In genomic region chr15:83349954-83350711, GRCm38 (mm10) we compare ENCODE assay signal across 7 mouse cellular contexts. TPM values are rescaled to one million over a fixed set of nuclear protein-coding genes. Genes with fewer than 3 reads are reported as not detected.
A peak's percentile ranks its signal among the peaks of the same experiment; 100 is the strongest.
DNase-seq lines count a peak whose midpoint lies in the region; ATAC-seq lines count a peak whose summit lies in the region.

Gene Arfgap3 (minus strand): TSS chr15:83350247.

- H3K4me2 ChIP-seq in intestine, embryonic 16.5 days (ENCODE audit: low read depth, low read length) = peak within 1 kb of the TSS; percentile 80
- H3K4me2 ChIP-seq in midbrain, embryonic 11.5 days = peak within 1 kb of the TSS; percentile 86

- H3K4me1 ChIP-seq in intestine, embryonic 16.5 days (ENCODE audit: control insufficient read depth, insufficient read depth, low read length) = peaks cover 18% of the 10 kb centered on the region; the same call in 1 of the 2 replicates
- peaks cover 6% of the 10 kb centered on the region for H3K4me1 ChIP-seq in midbrain, embryonic 11.5 days (ENCODE audit: control insufficient read depth, insufficient read depth, low read length)

- DNase-seq in adrenal gland, adult 2 months = peak; percentile 97
- DNase-seq in embryo, embryonic 11.5 days (ENCODE audit: low read depth, low spot score) = peak; percentile 90
- DNase-seq in gastrocnemius, postnatal 4 days (ENCODE audit: low spot score in 2 of 2) = peak; percentile 93 to 96
- peak; percentile 93 to 94 for DNase-seq in left cerebral cortex, postnatal 36 days (ENCODE audit: low spot score in 2 of 2)
- peak; percentile 100 for DNase-seq in midbrain, embryonic 11.5 days (ENCODE audit: low spot score, missing footprints)
- peak; percentile 93 for DNase-seq in skeletal muscle tissue, adult 2 months (ENCODE audit: low read depth, low spot score)

- peak within 1 kb of the TSS; percentile 96 for H3K27ac ChIP-seq in intestine, embryonic 16.5 days (ENCODE audit: low read length)
- no peak within 1 kb of the TSS for H3K27ac ChIP-seq in midbrain, embryonic 11.5 days (ENCODE audit: low read depth, low read length)

- H3K9ac ChIP-seq in intestine, embryonic 16.5 days (ENCODE audit: low read depth, low read length) = peak within 1 kb of the TSS; percentile 94
- peak within 1 kb of the TSS; percentile 74 for H3K9ac ChIP-seq in midbrain, embryonic 11.5 days (ENCODE audit: low read length)

- no peaks in the 10 kb centered on the region for H3K9me3 ChIP-seq in intestine, embryonic 16.5 days (ENCODE audit: control insufficient read depth, low read length)
- H3K9me3 ChIP-seq in midbrain, embryonic 11.5 days (ENCODE audit: control insufficient read depth, low read length) = no peaks in the 10 kb centered on the region

- under 1% methylated on average over 60 of the region's 60 CpGs for WGBS in intestine, embryonic 16.5 days
- under 1% methylated on average over 60 of the region's 60 CpGs for WGBS in midbrain, embryonic 11.5 days

- ATAC-seq in intestine, embryonic 16.5 days = peak; percentile 84
- peak; percentile 95 for ATAC-seq in midbrain, embryonic 11.5 days (ENCODE audit: low FRiP score)

- H3K4me3 ChIP-seq in intestine, embryonic 16.5 days (ENCODE audit: low read length) = peak within 1 kb of the TSS; percentile 87
- H3K4me3 ChIP-seq in midbrain, embryonic 11.5 days (ENCODE audit: low read depth, low read length) = peak within 1 kb of the TSS; percentile 83

- H3K36me3 ChIP-seq in intestine, embryonic 16.5 days (ENCODE audit: control insufficient read depth, insufficient read depth, low read length) = peaks cover 4% of the 10 kb centered on the region; the same call in 1 of the 2 replicates
- H3K36me3 ChIP-seq in midbrain, embryonic 11.5 days (ENCODE audit: control insufficient read depth, insufficient read depth, low read length) = no peaks in the 10 kb centered on the region

- no peaks in the 10 kb centered on the region for H3K27me3 ChIP-seq in intestine, embryonic 16.5 days (replicated peaks; ENCODE audit: control insufficient read depth, insufficient read depth, low read length)
- H3K27me3 ChIP-seq in midbrain, embryonic 11.5 days (ENCODE audit: control insufficient read depth, insufficient read depth, low read length) = no peaks in the 10 kb centered on the region

- intact Hi-C loops in left cerebral cortex, postnatal 36 days (cut with DNase I) = no loop called here

RNA-seq across cellular contexts. Expression of gene Arfgap3, which starts in this region (rescaled TPM):
- total RNA-seq in adrenal gland, adult 2 months (2021) = 10 to 100 TPM; 23.6 to 32.4 TPM
- 13.0 and 14.7 TPM in 2 replicates for polyA plus RNA-seq in adrenal gland, adult 2 months (2012; rRNA removed)
- total RNA-seq in gastrocnemius, postnatal 4 days (2021) = 10 to 100 TPM; 25.4 to 27.4 TPM
- polyA plus RNA-seq in intestine, embryonic 16.5 days (2015; fragmentation: Nextera tagmentation; extraction: Ambion mirVana) = 77.9 and 86.6 TPM in 2 replicates
- total RNA-seq in left cerebral cortex, postnatal 36 days (2021) = 10 to 100 TPM; 18.9 to 22.3 TPM
- 36.1 and 37.9 TPM in 2 replicates for polyA plus RNA-seq in midbrain, embryonic 11.5 days (2014; fragmentation: Nextera tagmentation; extraction: Ambion mirVana)
